ENCODE assay signal across 8 mouse cellular contexts in genomic region chr1:74239618-74240017, GRCm38 (mm10). TPM values are rescaled to one million over a fixed set of nuclear protein-coding genes. Genes with fewer than 3 reads are reported as not detected.
A peak's percentile ranks its signal among the peaks of the same experiment; 100 is the strongest.
DNase-seq lines count a peak whose midpoint lies in the region; ATAC-seq and TF ChIP-seq lines count a peak whose summit lies in the region.

No protein-coding gene starts in this region.

- H3K4me2 ChIP-seq in heart, embryonic 15.5 days, result peak overlapping the region; percentile 83
- H3K4me2 ChIP-seq in liver, postnatal 0 days (ENCODE audit: low read depth, low read length), result peak overlapping the region; percentile 93
- H3K4me2 ChIP-seq in stomach, postnatal 0 days (replicated peaks; ENCODE audit: low read depth), result peak overlapping the region; percentile 77

- no peak for TF ChIP-seq EP300 in liver, postnatal 0 days (IDR thresholded peaks at IDR 0.05; ENCODE audit: low read depth)
- TF ChIP-seq EP300 in stomach, postnatal 0 days (optimal IDR thresholded peaks at IDR 0.05), result no peak

- 16% methylated on average over 11 of the region's 11 CpGs for WGBS in heart, embryonic 15.5 days
- whole genome bisulfite sequencing in liver, postnatal 0 days (ENCODE audit: insufficient replicate concordance), result 14% methylated on average over 11 of the region's 11 CpGs
- WGBS in stomach, postnatal 0 days, result 24% methylated on average over 11 of the region's 11 CpGs

- no peaks in the 10 kb centered on the region for H3K9me3 ChIP-seq in heart, embryonic 15.5 days (replicated peaks)
- no peaks in the 10 kb centered on the region for H3K9me3 ChIP-seq in liver, postnatal 0 days (ENCODE audit: low read length)
- H3K9me3 ChIP-seq in stomach, postnatal 0 days (ENCODE audit: control insufficient read depth, low read length), result no peaks in the 10 kb centered on the region

- peak overlapping the region; percentile 87 for H3K4me3 ChIP-seq in heart, embryonic 15.5 days
- H3K4me3 ChIP-seq in liver, postnatal 0 days (ENCODE audit: low read depth, low read length), result peak overlapping the region; percentile 99
- H3K4me3 ChIP-seq in stomach, postnatal 0 days (ENCODE audit: low read depth, low read length), result peak overlapping the region; percentile 23

- no peak for TF ChIP-seq CTCF in liver, postnatal 0 days (IDR thresholded peaks at IDR 0.05; ENCODE audit: low read depth)
- TF ChIP-seq CTCF in stomach, postnatal 0 days (IDR thresholded peaks at IDR 0.05; ENCODE audit: low read depth), result no peak

- peak; percentile 46 to 47 for DNase-seq in left cerebral cortex, adult 18-20 months (ENCODE audit: low spot score in 2 of 2)
- DNase-seq in left cerebral cortex, postnatal 4 days, result no peak
- peak; percentile 11 for DNase-seq in T-cell, adult 2 months (ENCODE audit: low spot score)
- no peak for DNase-seq in liver, postnatal 0 days
- no peak for DNase-seq in stomach, postnatal 0 days (ENCODE audit: low spot score)
- no peak for DNase-seq in ovary, postnatal 36 days (ENCODE audit: low spot score)
- no peak for DNase-seq in retina, embryonic 14.5 days (ENCODE audit: low spot score)

- no peak for ATAC-seq in heart, embryonic 15.5 days (replicated peaks; ENCODE audit: insufficient number of reproducible peaks, insufficient read depth, low FRiP score, low read depth)
- ATAC-seq in liver, postnatal 0 days, result no peak
- no peak for ATAC-seq in stomach, postnatal 0 days (ENCODE audit: low FRiP score, low TSS enrichment)

- H3K27ac ChIP-seq in heart, embryonic 15.5 days, result peak overlapping the region; percentile 90
- H3K27ac ChIP-seq in liver, postnatal 0 days (ENCODE audit: low read depth), result peak overlapping the region; percentile 41; the same call in 1 of the 2 replicates
- peak overlapping the region; percentile 78 for H3K27ac ChIP-seq in stomach, postnatal 0 days (replicated peaks)

- H3K36me3 ChIP-seq in heart, embryonic 15.5 days, result no peaks in the 10 kb centered on the region
- no peaks in the 10 kb centered on the region; the same call in 1 of the 2 replicates for H3K36me3 ChIP-seq in liver, postnatal 0 days (replicated peaks; ENCODE audit: insufficient read depth, low read length)
- H3K36me3 ChIP-seq in stomach, postnatal 0 days (ENCODE audit: control insufficient read depth, insufficient read depth, low read length), result no peaks in the 10 kb centered on the region

- intact Hi-C loops in left cerebral cortex, postnatal 4 days (cut with DNase I), result no loop called here

- H3K9ac ChIP-seq in heart, embryonic 15.5 days, result peak overlapping the region; percentile 35
- H3K9ac ChIP-seq in liver, postnatal 0 days (replicated peaks), result peak overlapping the region; percentile 18; the same call in 1 of the 2 replicates
- H3K9ac ChIP-seq in stomach, postnatal 0 days (ENCODE audit: low read length), result peak overlapping the region; percentile 41

- H3K27me3 ChIP-seq in heart, embryonic 15.5 days, result no peaks in the 10 kb centered on the region
- no peaks in the 10 kb centered on the region for H3K27me3 ChIP-seq in liver, postnatal 0 days (ENCODE audit: insufficient read depth, low read length)
- H3K27me3 ChIP-seq in stomach, postnatal 0 days (ENCODE audit: control insufficient read depth, insufficient read depth, low read length), result no peaks in the 10 kb centered on the region

- H3K4me1 ChIP-seq in heart, embryonic 15.5 days (replicated peaks), result peaks cover 56% of the 10 kb centered on the region
- H3K4me1 ChIP-seq in liver, postnatal 0 days (ENCODE audit: insufficient read depth), result peaks cover 47% of the 10 kb centered on the region
- H3K4me1 ChIP-seq in stomach, postnatal 0 days (replicated peaks; ENCODE audit: control insufficient read depth, insufficient read depth), result 0 out of 2 replicates have a peak, but pooled peaks cover 7% of the 10 kb centered on the region

RNA-seq across cellular contexts. Expression of gene Arpc2, which starts 3.7 kb away (rescaled TPM):
- total RNA-seq in left cerebral cortex, adult 18-20 months (2021), result 100 to 1,000 TPM; 244 to 263 TPM
- 100 to 1,000 TPM; 333 to 372 TPM for total RNA-seq in left cerebral cortex, postnatal 4 days (2021)
- polyA plus RNA-seq in heart, embryonic 15.5 days (2015; fragmentation: Nextera tagmentation; extraction: Ambion mirVana), result 406 and 413 TPM in 2 replicates
- 238 and 254 TPM in 2 replicates for polyA plus RNA-seq in liver, postnatal 0 days (2015; fragmentation: Nextera tagmentation; extraction: Ambion mirVana)
- polyA plus RNA-seq in stomach, postnatal 0 days (2015; fragmentation: Nextera tagmentation; extraction: Ambion mirVana), result 585 and 595 TPM in 2 replicates

RNA-seq across cellular contexts. Expression of gene Gpbar1, which starts 38.7 kb away (rescaled TPM):
- not detected for total RNA-seq in left cerebral cortex, adult 18-20 months (2021)
- not detected for total RNA-seq in left cerebral cortex, postnatal 4 days (2021)
- polyA plus RNA-seq in heart, embryonic 15.5 days (2015; fragmentation: Nextera tagmentation; extraction: Ambion mirVana), result 0.13 and 0.34 TPM in 2 replicates
- polyA plus RNA-seq in liver, postnatal 0 days (2015; fragmentation: Nextera tagmentation; extraction: Ambion mirVana), result 0.20 and 0.22 TPM in 2 replicates
- 0.51 and 0.63 TPM in 2 replicates for polyA plus RNA-seq in stomach, postnatal 0 days (2015; fragmentation: Nextera tagmentation; extraction: Ambion mirVana)

RNA-seq across cellular contexts. Expression of gene Aamp, which starts 44.9 kb away (rescaled TPM):
- 100 to 1,000 TPM; 141 to 150 TPM for total RNA-seq in left cerebral cortex, adult 18-20 months (2021)
- 100 to 1,000 TPM; 122 to 124 TPM for total RNA-seq in left cerebral cortex, postnatal 4 days (2021)
- 168 and 209 TPM in 2 replicates for polyA plus RNA-seq in heart, embryonic 15.5 days (2015; fragmentation: Nextera tagmentation; extraction: Ambion mirVana)
- polyA plus RNA-seq in liver, postnatal 0 days (2015; fragmentation: Nextera tagmentation; extraction: Ambion mirVana), result 105 and 109 TPM in 2 replicates
- 154 and 157 TPM in 2 replicates for polyA plus RNA-seq in stomach, postnatal 0 days (2015; fragmentation: Nextera tagmentation; extraction: Ambion mirVana)

RNA-seq across cellular contexts. Expression of gene Pnkd, which starts 45.1 kb away (rescaled TPM):
- 100 to 1,000 TPM; 179 TPM for total RNA-seq in left cerebral cortex, adult 18-20 months (2021)
- 10 to 100 TPM; 98.6 to 99.4 TPM for total RNA-seq in left cerebral cortex, postnatal 4 days (2021)
- polyA plus RNA-seq in heart, embryonic 15.5 days (2015; fragmentation: Nextera tagmentation; extraction: Ambion mirVana), result 276 and 288 TPM in 2 replicates
- 46.7 and 50.0 TPM in 2 replicates for polyA plus RNA-seq in liver, postnatal 0 days (2015; fragmentation: Nextera tagmentation; extraction: Ambion mirVana)
- polyA plus RNA-seq in stomach, postnatal 0 days (2015; fragmentation: Nextera tagmentation; extraction: Ambion mirVana), result 84.8 and 88.2 TPM in 2 replicates

RNA-seq across cellular contexts. Expression of gene Cxcr1, which starts 45.2 kb away (rescaled TPM):
- total RNA-seq in left cerebral cortex, adult 18-20 months (2021), result not detected
- total RNA-seq in left cerebral cortex, postnatal 4 days (2021), result not detected
- not detected in 2 replicates for polyA plus RNA-seq in heart, embryonic 15.5 days (2015; fragmentation: Nextera tagmentation; extraction: Ambion mirVana)
- not detected in 2 replicates for polyA plus RNA-seq in liver, postnatal 0 days (2015; fragmentation: Nextera tagmentation; extraction: Ambion mirVana)
- polyA plus RNA-seq in stomach, postnatal 0 days (2015; fragmentation: Nextera tagmentation; extraction: Ambion mirVana), result 0.08 TPM in 1 of 2 replicates, not detected in the other

Comparison
In these comparisons a context has a peak if more than half of its experiments do, and no peak if none do; other contexts are left out.
1. DNase-seq: peak in left cerebral cortex, adult 18-20 months (2 of 2) and T-cell, adult 2 months (single experiment); none in left cerebral cortex, postnatal 4 days (single experiment), liver, postnatal 0 days (single experiment), stomach, postnatal 0 days (single experiment), ovary, postnatal 36 days (single experiment) and retina, embryonic 14.5 days (single experiment).
2. H3K4me3 ChIP-seq: peak in every context shown above with its lines; median percentile 99 in liver, postnatal 0 days; 87 in heart, embryonic 15.5 days; 23 in stomach, postnatal 0 days.
3. Peak in every context shown above with its lines, with median percentiles within 50 percentile points of each other: H3K27ac ChIP-seq, H3K4me2 ChIP-seq and H3K9ac ChIP-seq.